Mouse (Mus musculus) small intestine, adult 2 months (tissue): ENCODE measurements at regions not wholly inside any gene's neighbourhood (a gene's known extent, or its start where the extent isn't known, plus 50 kb on each side); places are given as distances from the start of the nearest gene placed in this dataset.

Experiments used
- CTCF ChIP-seq: fragments of 200-500 bp; IDR thresholded peaks from 2 replicates; pipeline ENCODE4 v1.5.1; 2012; ENCODE audit warnings: low read depth, mild to moderate bottlenecking, control low read depth, inconsistent platforms, low read length, moderate library complexity, mixed read lengths; ENCODE audit not compliant: insufficient replicate concordance, insufficient read length; ENCODE audit errors: extremely low read depth
- POLR2A ChIP-seq: fragments of 200-500 bp; IDR thresholded peaks from 2 replicates; pipeline ENCODE4 v1.6.1; 2012; ENCODE audit warnings: low read depth, mild to moderate bottlenecking, control low read depth, inconsistent platforms, low read length, moderate library complexity

GRCm38 (mm10) chr13:103476328-103476727 lies 142.0 kb upstream of the Mast4 start:
- TF ChIP-seq CTCF = no peak
- no peak for TF ChIP-seq POLR2A
